Mouse (Mus musculus): ENCODE results near the gene Mlxipl. TPM values are rescaled to one million over a fixed set of nuclear protein-coding genes. Genes with fewer than 3 reads are reported as not detected.

Gene Mlxipl
- total and polyA plus RNA-seq, 2 experiments: 198 to 617 TPM

DNA sequence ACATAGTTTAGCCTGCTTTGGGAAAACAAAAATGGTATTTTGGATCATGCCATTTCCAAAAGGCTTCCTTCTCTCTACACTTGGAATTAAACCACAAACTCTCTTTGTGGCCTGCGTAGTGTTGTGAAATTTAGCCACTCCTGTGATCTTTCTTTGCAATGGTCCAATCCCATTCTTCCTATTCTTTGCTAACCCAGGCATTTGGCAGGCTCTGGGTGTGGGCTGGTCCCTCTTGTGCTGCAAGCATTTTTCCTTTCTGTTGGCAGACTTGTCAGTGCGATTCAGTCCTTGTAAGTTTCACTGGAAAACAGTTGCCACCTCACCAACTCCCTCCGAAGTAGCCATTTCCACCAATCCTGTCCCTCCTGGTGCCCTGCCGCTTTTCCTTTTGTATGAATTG lies 71.5 kb downstream of the Mlxipl start:
- Histone ChIP-seq H3K27ac (replicated peaks; ENCODE audit: insufficient read depth, low read depth, low read length) (no peak overlapping the region), H3K9ac (ENCODE audit: low read depth, low read length) (no peak overlapping the region)
- DNase-seq (ENCODE audit: extremely low read depth, low read depth, low spot score): peak; percentile 91

DNA sequence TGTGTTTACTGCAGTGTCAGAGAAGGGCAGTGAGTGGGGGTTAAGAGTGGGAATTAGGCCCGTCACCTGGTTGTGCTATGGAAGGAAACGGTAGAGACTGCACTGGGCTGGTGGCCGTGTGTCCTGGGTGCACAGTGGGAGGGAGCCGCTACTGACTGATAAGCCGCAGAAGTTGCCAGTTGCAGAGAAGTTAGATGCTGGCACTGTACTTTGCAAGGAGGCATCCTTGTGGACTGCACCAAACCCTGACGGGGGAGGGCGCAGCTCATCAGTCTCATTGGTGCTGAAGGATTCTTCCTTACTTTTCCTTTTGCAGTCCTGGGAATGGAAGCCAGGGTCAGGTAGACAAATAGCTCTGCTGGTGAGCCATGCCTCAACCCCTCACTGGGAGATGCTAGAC lies 72.0 kb downstream of the Mlxipl start:
- TF ChIP-seq CTCF (IDR thresholded peaks at IDR 0.05; ENCODE audit: low read depth, low read length) (no peak), POLR2A (IDR thresholded peaks at IDR 0.05; ENCODE audit: extremely low read depth, insufficient read depth, low read length) (no peak)
- peaks cover 16% of the 10 kb centered on the region; the same call in 1 of the 2 replicates for H3K36me3 ChIP-seq (ENCODE audit: control insufficient read depth, insufficient read depth, low read length)
- H3K4me3 ChIP-seq (ENCODE audit: insufficient read depth, low read depth, low read length): no peak overlapping the region
- H3K27ac ChIP-seq (replicated peaks; ENCODE audit: insufficient read depth, low read depth, low read length): no peak overlapping the region
- no peak overlapping the region for H3K9ac ChIP-seq (ENCODE audit: low read depth, low read length)
- WGBS: 80% methylated on average over 7 of the region's 7 CpGs
- H3K4me1 ChIP-seq (ENCODE audit: control insufficient read depth, insufficient read depth, low read length): peaks cover 7% of the 10 kb centered on the region
- no peaks in the 10 kb centered on the region for H3K79me2 ChIP-seq (ENCODE audit: control insufficient read depth, insufficient read depth, low read length)
- no peak for DNase-seq (ENCODE audit: extremely low read depth, low read depth, low spot score)
- H3K27me3 ChIP-seq (ENCODE audit: control insufficient read depth, insufficient read depth, low read length): no peaks in the 10 kb centered on the region

More for the DNA sequence above, 71.5 kb downstream of the Mlxipl start:
- Histone ChIP-seq H3K79me2 (ENCODE audit: control insufficient read depth, insufficient read depth, low read length) (no peaks in the 10 kb centered on the region), H3K4me1 (ENCODE audit: control insufficient read depth, insufficient read depth, low read length) (peaks cover 7% of the 10 kb centered on the region), H3K27me3 (ENCODE audit: control insufficient read depth, insufficient read depth, low read length) (no peaks in the 10 kb centered on the region), H3K4me3 (ENCODE audit: insufficient read depth, low read depth, low read length) (no peak overlapping the region), H3K36me3 (ENCODE audit: control insufficient read depth, insufficient read depth, low read length) (peaks cover 18% of the 10 kb centered on the region; the same call in 1 of the 2 replicates)
- TF ChIP-seq CTCF (IDR thresholded peaks at IDR 0.05; ENCODE audit: low read depth, low read length): no peak
- TF ChIP-seq POLR2A (IDR thresholded peaks at IDR 0.05; ENCODE audit: extremely low read depth, insufficient read depth, low read length): no peak
- 41% methylated on average over 4 of the region's 4 CpGs for WGBS

DNA sequence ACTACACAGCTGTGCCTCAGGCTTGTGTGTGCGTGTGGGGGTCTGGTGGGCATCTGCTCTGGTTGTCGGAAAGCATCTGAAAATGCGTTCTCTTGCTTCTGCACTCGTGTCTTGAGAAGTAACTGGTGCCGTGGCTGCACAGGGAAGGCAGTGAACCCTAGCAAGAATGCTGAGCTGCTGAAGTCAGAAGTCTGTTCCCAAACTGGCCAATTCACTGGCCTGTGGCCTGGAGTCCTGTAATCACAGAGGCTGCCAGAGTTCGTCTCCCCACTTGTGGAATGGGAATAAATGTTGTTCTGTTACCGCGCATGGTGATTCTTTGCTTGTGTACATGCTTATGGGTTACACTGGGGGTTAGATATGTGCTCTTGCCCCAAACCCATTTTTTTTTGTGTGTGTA lies 72.7 kb downstream of the Mlxipl start:
- Histone ChIP-seq H3K4me1 (ENCODE audit: control insufficient read depth, insufficient read depth, low read length) (peaks cover 7% of the 10 kb centered on the region), H3K9ac (ENCODE audit: low read depth, low read length) (no peak overlapping the region), H3K36me3 (ENCODE audit: control insufficient read depth, insufficient read depth, low read length) (peaks cover 16% of the 10 kb centered on the region; the same call in 1 of the 2 replicates), H3K79me2 (ENCODE audit: control insufficient read depth, insufficient read depth, low read length) (no peaks in the 10 kb centered on the region), H3K4me3 (ENCODE audit: insufficient read depth, low read depth, low read length) (no peak overlapping the region), H3K27ac (replicated peaks; ENCODE audit: insufficient read depth, low read depth, low read length) (no peak overlapping the region), H3K27me3 (ENCODE audit: control insufficient read depth, insufficient read depth, low read length) (no peaks in the 10 kb centered on the region)
- no peak for DNase-seq (ENCODE audit: extremely low read depth, low read depth, low spot score)
- WGBS: 89% methylated on average over 8 of the region's 8 CpGs
- TF ChIP-seq POLR2A (IDR thresholded peaks at IDR 0.05; ENCODE audit: extremely low read depth, insufficient read depth, low read length): no peak
- TF ChIP-seq CTCF (IDR thresholded peaks at IDR 0.05; ENCODE audit: low read depth, low read length): no peak

DNA sequence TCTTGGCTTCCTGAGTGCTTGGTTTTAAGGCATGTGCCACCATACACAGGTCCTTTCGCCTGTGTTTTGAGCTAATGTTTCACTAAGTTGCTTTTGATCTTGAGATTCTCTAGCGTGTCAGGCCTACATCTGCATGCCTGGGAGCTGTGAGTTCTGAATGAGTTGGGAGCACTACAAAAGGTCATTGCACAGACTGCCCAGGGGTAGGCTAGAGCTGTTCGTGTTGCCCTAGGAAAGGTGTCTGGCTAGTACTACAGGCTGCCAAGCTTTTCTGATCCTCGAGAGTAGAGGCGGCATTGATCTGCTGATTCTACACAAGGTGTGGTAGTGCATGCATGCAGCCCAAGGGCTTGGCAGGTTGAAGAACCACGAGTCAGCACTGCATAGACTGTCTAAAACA lies 73.1 kb downstream of the Mlxipl start:
- Histone ChIP-seq H3K4me1 (ENCODE audit: control insufficient read depth, insufficient read depth, low read length) (peaks cover 7% of the 10 kb centered on the region), H3K4me3 (ENCODE audit: insufficient read depth, low read depth, low read length) (no peak overlapping the region), H3K27me3 (ENCODE audit: control insufficient read depth, insufficient read depth, low read length) (no peaks in the 10 kb centered on the region), H3K79me2 (ENCODE audit: control insufficient read depth, insufficient read depth, low read length) (no peaks in the 10 kb centered on the region), H3K27ac (replicated peaks; ENCODE audit: insufficient read depth, low read depth, low read length) (no peak overlapping the region), H3K36me3 (ENCODE audit: control insufficient read depth, insufficient read depth, low read length) (peaks cover 16% of the 10 kb centered on the region; the same call in 1 of the 2 replicates), H3K9ac (ENCODE audit: low read depth, low read length) (no peak overlapping the region)
- 46% methylated on average over 6 of the region's 6 CpGs for WGBS
- no peak for DNase-seq (ENCODE audit: extremely low read depth, low read depth, low spot score)
- no peak for TF ChIP-seq POLR2A (IDR thresholded peaks at IDR 0.05; ENCODE audit: extremely low read depth, insufficient read depth, low read length)
- no peak for TF ChIP-seq CTCF (IDR thresholded peaks at IDR 0.05; ENCODE audit: low read depth, low read length)

DNA sequence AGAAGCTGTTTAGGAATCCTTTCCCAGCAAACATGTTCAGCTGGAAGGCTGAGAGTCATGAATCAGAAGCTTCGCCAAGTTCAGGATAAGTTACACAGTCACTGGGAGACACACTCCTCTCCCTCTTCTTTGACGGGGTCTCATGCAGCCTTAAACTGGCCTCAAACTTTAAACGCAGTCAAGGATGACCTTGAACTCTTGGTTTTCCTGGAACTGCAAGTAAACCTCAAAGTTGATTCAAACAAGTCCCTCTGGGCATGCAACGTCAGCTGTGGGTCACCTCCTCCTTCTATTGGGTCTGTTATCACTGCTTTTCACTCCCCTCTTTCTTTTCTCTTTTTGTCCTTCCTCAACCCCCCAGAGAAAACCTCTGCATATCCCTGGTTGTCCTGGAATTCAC lies 77.2 kb downstream of the Mlxipl start:
- no peak for DNase-seq (ENCODE audit: extremely low read depth, low read depth, low spot score)
- no peak overlapping the region for H3K27ac ChIP-seq (replicated peaks; ENCODE audit: insufficient read depth, low read depth, low read length)
- H3K4me3 ChIP-seq (ENCODE audit: insufficient read depth, low read depth, low read length): no peak overlapping the region
- H3K4me1 ChIP-seq (ENCODE audit: control insufficient read depth, insufficient read depth, low read length): no peaks in the 10 kb centered on the region
- 32% methylated on average over 4 of the region's 4 CpGs for WGBS
- no peak overlapping the region for H3K9ac ChIP-seq (ENCODE audit: low read depth, low read length)
- H3K27me3 ChIP-seq (ENCODE audit: control insufficient read depth, insufficient read depth, low read length): no peaks in the 10 kb centered on the region
- no peak for TF ChIP-seq POLR2A (IDR thresholded peaks at IDR 0.05; ENCODE audit: extremely low read depth, insufficient read depth, low read length)
- no peak for TF ChIP-seq CTCF (IDR thresholded peaks at IDR 0.05; ENCODE audit: low read depth, low read length)
- H3K36me3 ChIP-seq (ENCODE audit: control insufficient read depth, insufficient read depth, low read length): peaks cover 4% of the 10 kb centered on the region
- no peaks in the 10 kb centered on the region; the same call in 1 of the 2 replicates for H3K79me2 ChIP-seq (ENCODE audit: control insufficient read depth, insufficient read depth, low read length)

DNA sequence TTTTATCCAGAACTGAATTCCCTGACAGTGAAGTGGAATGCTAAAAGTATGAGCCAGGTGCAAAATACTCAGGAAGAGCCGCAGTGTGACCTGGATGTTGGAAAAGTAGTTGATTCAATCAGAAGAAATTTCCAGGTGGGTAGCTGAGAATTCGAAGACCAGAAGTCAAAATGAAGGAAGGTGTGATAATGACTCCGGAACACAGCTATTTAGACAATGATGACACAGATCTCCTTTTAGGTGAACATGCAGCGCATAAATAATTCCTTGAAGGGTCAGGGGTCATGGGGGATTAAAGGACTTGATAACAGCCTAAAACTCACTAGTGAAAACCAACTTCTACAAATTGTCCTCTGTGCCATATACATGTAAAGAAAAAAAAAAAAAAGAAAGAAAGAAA lies 77.8 kb downstream of the Mlxipl start:
- TF ChIP-seq POLR2A (IDR thresholded peaks at IDR 0.05; ENCODE audit: extremely low read depth, insufficient read depth, low read length) (no peak), CTCF (IDR thresholded peaks at IDR 0.05; ENCODE audit: low read depth, low read length) (no peak)
- Histone ChIP-seq H3K79me2 (ENCODE audit: control insufficient read depth, insufficient read depth, low read length) (no peaks in the 10 kb centered on the region; the same call in 1 of the 2 replicates), H3K4me3 (ENCODE audit: insufficient read depth, low read depth, low read length) (no peak overlapping the region), H3K27me3 (ENCODE audit: control insufficient read depth, insufficient read depth, low read length) (no peaks in the 10 kb centered on the region), H3K27ac (replicated peaks; ENCODE audit: insufficient read depth, low read depth, low read length) (no peak overlapping the region), H3K36me3 (ENCODE audit: control insufficient read depth, insufficient read depth, low read length) (peaks cover 9% of the 10 kb centered on the region), H3K4me1 (ENCODE audit: control insufficient read depth, insufficient read depth, low read length) (no peaks in the 10 kb centered on the region), H3K9ac (ENCODE audit: low read depth, low read length) (no peak overlapping the region)
- WGBS: 91% methylated on average over 4 of the region's 4 CpGs
- DNase-seq (ENCODE audit: extremely low read depth, low read depth, low spot score): no peak

Data from liver, adult 2 months (tissue).